Mouse (Mus musculus): Measurements from ENCODE around the gene Cdc42ep3. TPM values are rescaled to one million over a fixed set of nuclear protein-coding genes. Genes with fewer than 3 reads are reported as not detected.

Cdc42ep3 gene
- polyA plus RNA-seq (2015; fragmentation: Nextera tagmentation; extraction: Ambion mirVana): 41.8 and 45.7 TPM in 2 replicates

DNA sequence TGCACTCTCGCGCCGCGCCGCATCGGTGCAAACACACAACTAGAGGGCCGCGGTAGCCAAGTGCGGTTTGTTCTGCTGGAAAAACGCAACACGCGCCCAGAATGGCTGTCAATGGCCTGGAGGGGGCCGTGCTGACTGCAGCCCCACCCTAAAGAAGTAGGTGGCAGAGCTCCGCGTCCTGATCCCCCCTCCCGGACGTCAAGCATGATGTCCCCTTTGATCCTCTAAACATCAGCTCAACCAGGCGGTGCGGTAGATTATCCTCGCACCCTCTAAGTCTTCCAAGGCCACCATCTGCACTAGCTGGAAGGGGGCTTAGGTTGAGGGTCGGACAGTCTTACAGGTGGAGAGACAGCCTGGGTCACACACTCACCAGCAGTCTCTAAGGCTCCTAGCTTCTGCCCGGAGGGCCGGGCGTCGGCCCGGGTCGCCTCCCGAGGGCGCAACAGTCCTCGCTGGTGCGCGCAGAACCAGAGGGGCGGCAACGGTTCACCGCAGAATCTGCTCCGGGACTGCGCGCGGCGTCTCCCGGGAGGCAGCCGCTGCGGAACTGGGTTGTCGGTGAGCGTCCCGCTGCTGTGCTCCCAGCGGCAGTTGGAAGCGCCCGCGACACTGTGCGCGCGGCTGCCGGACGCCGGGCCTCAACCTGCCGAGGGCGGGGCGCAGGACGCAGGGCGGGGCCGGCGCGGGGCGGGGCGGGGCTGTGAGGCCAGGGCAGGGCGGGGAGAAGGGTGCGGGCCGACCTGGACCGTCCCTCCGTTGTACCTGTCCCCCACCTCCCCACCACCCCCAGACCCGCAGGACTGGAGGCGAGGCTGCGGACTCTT is at the start of gene Cdc42ep3:
Gene Cdc42ep3 (minus strand): TSS at position 648 of the 827 bp plus-strand sequence.
- H3K9ac ChIP-seq: peak within 1 kb of the TSS; percentile 66
- under 1% methylated on average over 61 of the region's 74 CpGs for WGBS
- no peaks in the 10 kb centered on the region for H3K9me3 ChIP-seq
- H3K4me3 ChIP-seq (replicated peaks): peak within 1 kb of the TSS; percentile 71
- H3K4me2 ChIP-seq (replicated peaks): peak within 1 kb of the TSS; percentile 85
- peak within 1 kb of the TSS; percentile 79 for H3K27ac ChIP-seq
- H3K36me3 ChIP-seq: no peaks in the 10 kb centered on the region
- H3K27me3 ChIP-seq (replicated peaks): peaks cover 5% of the 10 kb centered on the region
- peak; percentile 95 for ATAC-seq
- H3K4me1 ChIP-seq (replicated peaks): peaks cover 13% of the 10 kb centered on the region

DNA sequence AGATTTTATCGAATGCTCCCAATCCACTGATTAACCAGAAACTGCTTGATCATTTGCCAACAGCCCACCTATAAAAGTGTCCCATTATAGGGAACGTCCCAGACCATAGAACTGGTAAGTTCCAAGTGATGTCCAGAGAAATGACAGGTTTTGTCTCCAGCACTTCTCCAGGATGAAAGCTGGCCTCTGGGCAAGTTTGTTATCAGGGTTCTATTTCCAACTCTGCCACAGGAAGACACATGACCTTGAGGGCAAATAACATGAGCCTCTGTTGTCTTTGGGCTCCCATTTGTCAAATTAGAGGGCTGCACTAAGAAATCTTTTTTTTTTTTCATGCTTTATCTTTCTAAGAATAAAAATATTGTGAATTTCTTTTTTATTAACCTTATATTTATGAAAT is 45.5 kb upstream of the Cdc42ep3 start:
- WGBS: 80% methylated on average over 2 of the region's 2 CpGs
- no peaks in the 10 kb centered on the region for H3K9me3 ChIP-seq

DNA sequence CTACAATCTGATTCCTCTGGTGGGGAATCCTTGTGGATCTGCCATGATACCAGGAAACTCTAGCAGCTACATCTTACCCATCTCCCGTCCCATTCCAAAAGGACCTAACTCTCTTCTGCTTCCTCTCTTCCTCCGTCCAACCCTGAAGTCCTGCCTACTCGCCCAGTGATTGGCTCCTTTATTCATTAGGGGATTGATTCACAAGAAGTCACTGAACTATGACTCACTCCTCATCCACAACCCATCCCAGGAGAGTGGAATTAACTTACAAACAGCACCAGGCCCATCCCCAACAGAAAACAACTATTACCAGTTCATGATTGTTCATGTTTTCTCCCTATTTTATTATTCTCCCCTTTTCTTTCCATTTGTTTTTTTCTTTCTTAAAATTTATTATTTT is 43.5 kb upstream of the Cdc42ep3 start:
- Histone ChIP-seq H3K36me3 (no peaks in the 10 kb centered on the region), H3K27ac (no peak overlapping the region), H3K9me3 (no peaks in the 10 kb centered on the region), H3K4me3 (replicated peaks) (no peak overlapping the region), H3K9ac (no peak overlapping the region), H3K4me1 (replicated peaks) (no peaks in the 10 kb centered on the region), H3K4me2 (replicated peaks) (no peak overlapping the region), H3K27me3 (replicated peaks) (no peaks in the 10 kb centered on the region)
- ATAC-seq: no peak
- 75% methylated on average over 3 of the region's 3 CpGs for WGBS

More for the DNA sequence above, 45.5 kb upstream of the Cdc42ep3 start:
- no peak overlapping the region for H3K9ac ChIP-seq
- H3K4me1 ChIP-seq (replicated peaks): no peaks in the 10 kb centered on the region
- no peak for ATAC-seq
- no peak overlapping the region for H3K4me3 ChIP-seq (replicated peaks)
- no peaks in the 10 kb centered on the region for H3K27me3 ChIP-seq (replicated peaks)
- H3K4me2 ChIP-seq (replicated peaks): no peak overlapping the region
- H3K27ac ChIP-seq: no peak overlapping the region
- no peaks in the 10 kb centered on the region for H3K36me3 ChIP-seq

DNA sequence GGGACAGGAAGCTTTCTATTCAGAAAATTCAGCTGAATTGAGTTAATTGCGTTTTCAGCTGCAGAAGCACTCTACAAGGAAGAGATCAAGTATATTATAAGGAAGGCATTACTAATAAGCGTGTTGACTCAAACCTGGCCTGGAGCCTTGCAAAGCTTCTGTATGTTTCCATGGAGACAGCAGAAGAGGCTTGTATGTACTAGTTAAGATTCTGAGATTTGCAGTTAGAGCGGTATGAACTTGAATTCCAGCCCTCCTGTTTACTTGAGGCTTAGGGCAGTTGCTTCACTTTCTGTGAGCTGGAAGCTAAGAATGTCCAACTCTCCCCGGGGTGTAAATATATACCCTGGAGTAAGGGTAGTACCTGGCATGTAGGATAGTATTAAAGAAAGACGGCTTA is 39.9 kb upstream of the Cdc42ep3 start:
- H3K36me3 ChIP-seq: no peaks in the 10 kb centered on the region
- no peaks in the 10 kb centered on the region for H3K27me3 ChIP-seq (replicated peaks)
- ATAC-seq: no peak
- no peak overlapping the region for H3K27ac ChIP-seq
- H3K9me3 ChIP-seq: no peaks in the 10 kb centered on the region
- no peaks in the 10 kb centered on the region for H3K4me1 ChIP-seq (replicated peaks)
- H3K4me3 ChIP-seq (replicated peaks): no peak overlapping the region
- no peak overlapping the region for H3K9ac ChIP-seq
- WGBS: 52% methylated on average over 5 of the region's 5 CpGs
- no peak overlapping the region for H3K4me2 ChIP-seq (replicated peaks)

DNA sequence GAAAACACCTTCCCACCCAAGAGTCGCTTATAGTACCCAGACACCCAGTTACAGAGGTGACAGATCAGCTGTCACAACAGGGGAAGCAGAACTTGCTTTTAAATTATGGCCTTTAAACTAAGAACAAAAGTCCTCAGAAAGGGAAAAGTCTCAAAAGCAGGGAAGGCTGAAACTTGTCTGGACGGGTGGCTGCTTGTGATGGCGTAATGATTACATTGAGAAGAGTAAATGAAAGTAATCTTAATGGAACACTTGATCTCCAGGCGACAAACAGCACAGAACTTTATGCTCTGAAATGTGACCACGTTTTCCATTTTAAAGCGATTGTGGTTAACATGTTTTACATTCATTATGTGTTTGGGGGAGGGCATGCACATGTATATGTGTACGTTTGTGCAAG is 39.0 kb upstream of the Cdc42ep3 start:
- no peak for ATAC-seq
- Histone ChIP-seq H3K4me3 (replicated peaks) (no peak overlapping the region), H3K4me1 (replicated peaks) (no peaks in the 10 kb centered on the region), H3K9ac (no peak overlapping the region), H3K36me3 (no peaks in the 10 kb centered on the region), H3K27ac (no peak overlapping the region), H3K27me3 (replicated peaks) (no peaks in the 10 kb centered on the region), H3K9me3 (no peaks in the 10 kb centered on the region), H3K4me2 (replicated peaks) (no peak overlapping the region)
- 65% methylated on average over 7 of the region's 7 CpGs for WGBS

DNA sequence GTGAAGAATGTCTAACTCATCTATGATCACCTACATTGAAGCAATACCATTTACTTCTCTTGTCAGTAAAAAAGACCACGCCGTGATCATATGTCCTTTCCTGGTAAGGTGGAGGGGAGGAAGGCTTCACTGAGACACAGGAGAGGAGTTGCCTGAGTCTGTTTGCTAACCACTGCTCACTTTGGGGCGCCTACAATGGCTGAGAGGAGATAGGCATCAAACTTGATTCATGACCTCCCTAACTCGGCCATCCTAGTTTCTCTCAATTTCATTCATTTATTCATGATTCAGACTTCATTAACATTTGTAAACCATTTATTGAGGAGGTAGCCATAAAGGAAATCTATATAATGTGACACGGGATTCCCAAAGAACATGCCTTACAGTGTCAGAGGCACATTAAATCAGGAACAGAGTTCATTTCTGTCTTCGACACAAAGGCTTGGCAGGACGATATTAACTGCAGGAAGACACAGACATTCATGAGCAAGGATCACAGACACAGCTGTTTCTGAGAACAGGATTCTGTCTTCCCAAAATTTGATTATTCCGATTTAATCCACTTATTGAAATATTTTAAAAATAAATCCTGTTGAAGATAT is 32.7 kb upstream of the Cdc42ep3 start:
- Histone ChIP-seq H3K36me3 (no peaks in the 10 kb centered on the region), H3K4me3 (replicated peaks) (no peak overlapping the region), H3K27me3 (replicated peaks) (no peaks in the 10 kb centered on the region), H3K9me3 (no peaks in the 10 kb centered on the region), H3K27ac (no peak overlapping the region), H3K4me2 (replicated peaks) (no peak overlapping the region), H3K9ac (no peak overlapping the region), H3K4me1 (replicated peaks) (no peaks in the 10 kb centered on the region)
- 73% methylated on average over 8 of the region's 8 CpGs for WGBS
- no peak for ATAC-seq

DNA sequence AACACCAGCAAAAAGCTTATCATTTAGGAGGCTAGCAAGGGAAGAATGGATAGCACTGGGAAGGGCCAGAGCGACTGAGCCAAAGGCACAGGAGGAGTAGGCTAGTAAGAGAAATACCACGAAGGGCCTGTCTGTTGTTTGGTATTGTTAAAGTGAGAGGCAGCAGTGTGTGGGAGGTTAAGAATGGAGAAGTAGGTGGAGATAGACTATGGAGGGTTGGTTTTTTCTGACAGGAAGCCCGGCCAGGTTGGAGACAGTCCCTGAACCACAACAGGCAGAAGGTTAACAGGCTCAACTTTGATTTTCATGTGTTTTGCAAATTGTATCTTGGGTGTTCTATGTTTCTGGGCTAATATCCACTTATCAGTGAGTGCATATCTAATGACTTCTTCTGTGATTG is 26.6 kb upstream of the Cdc42ep3 start:
- H3K9ac ChIP-seq: no peak overlapping the region
- H3K27ac ChIP-seq: no peak overlapping the region
- no peaks in the 10 kb centered on the region for H3K9me3 ChIP-seq
- 76% methylated on average over 3 of the region's 3 CpGs for WGBS
- no peak for ATAC-seq
- H3K4me1 ChIP-seq (replicated peaks): no peaks in the 10 kb centered on the region
- H3K4me3 ChIP-seq (replicated peaks): no peak overlapping the region
- no peaks in the 10 kb centered on the region for H3K27me3 ChIP-seq (replicated peaks)
- no peaks in the 10 kb centered on the region for H3K36me3 ChIP-seq
- H3K4me2 ChIP-seq (replicated peaks): no peak overlapping the region

DNA sequence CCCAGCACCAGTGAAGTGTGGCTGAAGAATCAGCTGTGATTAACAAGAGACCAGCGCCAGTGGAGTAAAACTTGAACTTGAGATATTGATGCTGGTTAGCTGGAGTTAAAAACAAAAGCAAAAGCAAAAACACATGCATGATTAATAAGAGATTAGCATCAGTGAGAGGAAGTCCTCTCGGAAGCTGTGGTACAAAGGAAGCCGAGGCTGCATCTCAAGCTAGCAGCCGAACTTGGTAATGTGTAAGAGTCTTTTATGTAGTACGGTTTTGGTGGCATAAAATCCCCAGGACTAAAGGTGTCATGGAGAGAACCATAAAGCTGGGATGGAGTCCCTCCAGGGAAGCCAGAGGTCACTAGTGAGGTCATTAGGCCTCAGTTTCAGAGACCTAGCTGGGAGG is 24.3 kb upstream of the Cdc42ep3 start:
- H3K4me2 ChIP-seq (replicated peaks): no peak overlapping the region
- no peak for ATAC-seq
- no peaks in the 10 kb centered on the region for H3K9me3 ChIP-seq
- H3K9ac ChIP-seq: no peak overlapping the region
- WGBS: 58% methylated on average over 5 of the region's 5 CpGs
- H3K36me3 ChIP-seq: no peaks in the 10 kb centered on the region
- H3K4me3 ChIP-seq (replicated peaks): no peak overlapping the region
- H3K27me3 ChIP-seq (replicated peaks): no peaks in the 10 kb centered on the region
- H3K4me1 ChIP-seq (replicated peaks): no peaks in the 10 kb centered on the region
- no peak overlapping the region for H3K27ac ChIP-seq

DNA sequence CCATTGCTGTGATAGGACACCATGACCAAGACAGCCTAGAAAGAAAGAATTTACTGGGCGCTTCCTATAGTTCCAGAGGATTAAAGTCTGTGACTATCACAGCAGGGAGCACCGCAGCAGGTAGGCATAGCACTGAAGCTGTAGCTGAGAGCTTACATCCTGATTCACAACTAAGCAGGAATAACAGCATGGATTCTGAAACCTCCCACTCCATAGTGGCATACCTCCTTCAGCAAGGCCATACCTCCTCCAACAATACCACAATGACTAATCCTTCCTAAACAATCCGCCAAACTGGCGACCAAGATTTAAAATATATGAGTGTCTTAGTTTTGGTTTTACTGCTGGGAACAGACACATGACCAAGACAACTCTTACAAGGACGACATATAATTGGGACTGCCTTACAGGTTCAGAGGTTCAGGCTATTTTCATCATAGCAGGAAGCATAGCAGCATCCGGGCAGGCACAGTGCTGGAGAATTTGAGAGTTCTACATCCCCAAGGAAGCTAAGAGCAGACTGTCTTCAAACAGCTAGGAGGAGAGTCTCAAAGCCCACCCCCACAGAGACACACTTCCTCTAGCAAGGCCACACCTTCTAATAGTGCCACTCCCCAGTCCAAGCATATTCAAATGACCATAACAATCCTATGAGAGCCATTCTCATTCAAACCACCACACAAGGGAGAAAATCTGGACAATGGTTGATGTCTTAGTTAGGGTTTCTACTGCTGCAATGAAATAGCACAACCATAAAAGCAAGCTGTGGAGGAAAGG is 21.7 kb upstream of the Cdc42ep3 start:
- 69% methylated on average over 6 of the region's 6 CpGs for WGBS
- Histone ChIP-seq H3K36me3 (no peaks in the 10 kb centered on the region), H3K4me2 (replicated peaks) (no peak overlapping the region), H3K4me3 (replicated peaks) (no peak overlapping the region), H3K27ac (no peak overlapping the region), H3K9ac (no peak overlapping the region), H3K4me1 (replicated peaks) (no peaks in the 10 kb centered on the region), H3K9me3 (no peaks in the 10 kb centered on the region), H3K27me3 (replicated peaks) (no peaks in the 10 kb centered on the region)
- no peak for ATAC-seq

DNA sequence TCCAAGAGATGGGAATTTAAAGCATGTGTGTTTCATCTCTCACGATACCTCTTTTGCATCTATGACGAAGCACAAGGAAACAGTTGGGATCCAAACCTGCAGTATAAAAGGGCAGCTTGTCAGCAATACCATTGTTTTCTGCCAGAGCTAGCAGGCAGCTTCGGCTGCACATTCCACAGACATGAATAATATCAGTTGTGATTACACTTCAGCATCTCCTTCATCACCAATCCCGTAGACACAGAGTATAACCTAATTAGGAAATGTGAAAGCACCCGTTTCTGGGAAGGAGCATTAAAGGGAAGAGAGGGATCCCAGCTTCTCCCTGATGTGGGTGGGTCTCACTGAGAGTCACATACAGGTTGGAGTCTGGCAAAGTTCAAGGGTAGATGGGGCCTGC is 18.1 kb upstream of the Cdc42ep3 start:
- Histone ChIP-seq H3K27me3 (replicated peaks) (no peaks in the 10 kb centered on the region), H3K36me3 (no peaks in the 10 kb centered on the region), H3K27ac (no peak overlapping the region), H3K4me2 (replicated peaks) (no peak overlapping the region), H3K9ac (no peak overlapping the region), H3K9me3 (no peaks in the 10 kb centered on the region), H3K4me3 (replicated peaks) (no peak overlapping the region), H3K4me1 (replicated peaks) (no peaks in the 10 kb centered on the region)
- WGBS: 54% methylated on average over 5 of the region's 5 CpGs
- no peak; the same call in 1 of the 2 replicates for ATAC-seq

DNA sequence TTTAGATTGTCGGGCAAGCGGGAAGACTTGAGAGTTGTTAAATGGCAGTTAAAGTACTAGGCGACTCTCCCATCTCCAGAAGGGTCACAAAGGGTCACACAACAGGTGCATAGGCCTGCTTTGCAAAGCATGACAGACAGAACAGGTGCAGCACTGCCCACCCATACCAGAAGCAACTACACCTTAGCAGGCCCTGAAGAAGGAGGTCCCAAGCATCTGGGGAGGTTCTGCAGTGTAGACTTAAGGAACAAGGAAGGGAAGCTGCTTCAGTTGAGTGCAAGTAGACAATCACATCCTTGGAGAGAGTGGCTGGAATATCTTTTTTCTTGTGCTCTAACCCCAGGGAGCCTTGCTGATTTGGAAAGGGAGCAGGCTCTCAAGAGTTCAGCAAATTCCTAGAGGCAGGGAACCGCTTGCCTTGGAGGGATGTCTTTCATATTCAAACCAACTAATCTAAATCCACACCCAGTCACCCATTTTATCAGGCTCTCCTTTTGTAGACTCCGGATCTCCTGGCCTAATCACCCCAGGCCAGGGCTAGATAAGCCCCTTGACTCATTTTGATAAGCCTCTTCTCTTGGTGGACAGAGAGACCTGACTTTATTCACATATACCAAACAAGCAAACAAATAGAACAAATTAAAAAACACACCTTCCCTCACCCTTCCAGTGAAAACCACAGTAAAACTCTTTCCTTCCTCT is 10.0 kb upstream of the Cdc42ep3 start:
- Histone ChIP-seq H3K4me1 (replicated peaks) (no peaks in the 10 kb centered on the region), H3K27ac (no peak overlapping the region), H3K27me3 (replicated peaks) (no peaks in the 10 kb centered on the region), H3K9me3 (no peaks in the 10 kb centered on the region), H3K4me3 (replicated peaks) (no peak overlapping the region), H3K4me2 (replicated peaks) (no peak overlapping the region), H3K36me3 (no peaks in the 10 kb centered on the region), H3K9ac (no peak overlapping the region)
- peak; percentile 43; the same call in 1 of the 2 replicates for ATAC-seq
- 42% methylated on average over 5 of the region's 5 CpGs for WGBS

DNA sequence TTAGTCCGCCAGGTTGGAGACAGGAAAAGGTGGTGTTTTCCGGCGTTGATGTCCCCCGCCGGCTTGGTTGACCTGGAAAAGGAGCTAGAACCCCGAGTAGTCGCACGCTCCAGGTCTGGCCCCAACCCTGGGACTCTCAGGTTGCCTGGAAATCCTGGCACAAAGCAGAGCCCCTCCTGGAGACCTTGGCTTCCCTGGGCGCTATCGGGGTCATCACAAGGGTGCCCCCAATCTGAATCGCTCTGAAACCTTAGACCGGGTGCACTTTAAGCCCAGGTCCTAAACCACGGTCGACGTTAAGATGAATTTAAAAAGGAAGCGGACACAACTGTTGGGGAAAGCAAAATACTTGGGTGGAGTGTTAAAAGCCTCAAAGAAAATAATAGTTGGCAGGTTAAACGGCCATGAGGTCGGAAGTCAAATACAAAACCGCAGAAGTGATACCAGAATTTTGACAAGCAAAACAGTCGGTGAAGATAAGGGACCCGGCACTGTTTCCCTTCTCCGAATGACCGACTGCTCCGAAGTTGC is 1.2 kb upstream of the Cdc42ep3 start:
- WGBS: 12% methylated on average over 24 of the region's 24 CpGs

More for the DNA sequence above, 1.2 kb upstream of the Cdc42ep3 start:
- Histone ChIP-seq H3K9ac (peak overlapping the region; percentile 66), H3K27me3 (replicated peaks) (peaks cover 5% of the 10 kb centered on the region), H3K36me3 (no peaks in the 10 kb centered on the region), H3K4me1 (replicated peaks) (peaks cover 9% of the 10 kb centered on the region; the same call in 1 of the 2 replicates), H3K4me2 (replicated peaks) (peak overlapping the region; percentile 85), H3K9me3 (no peaks in the 10 kb centered on the region), H3K4me3 (replicated peaks) (peak overlapping the region; percentile 71), H3K27ac (no peak overlapping the region)
- peak; percentile 32 for ATAC-seq
